Mouse (Mus musculus): Measurements from ENCODE around the gene Astn2. TPM values are rescaled to one million over a fixed set of nuclear protein-coding genes. Genes with fewer than 3 reads are reported as not detected.

The Astn2 gene
- polyA plus RNA-seq, 2 experiments from 2014 or later: not detected

DNA sequence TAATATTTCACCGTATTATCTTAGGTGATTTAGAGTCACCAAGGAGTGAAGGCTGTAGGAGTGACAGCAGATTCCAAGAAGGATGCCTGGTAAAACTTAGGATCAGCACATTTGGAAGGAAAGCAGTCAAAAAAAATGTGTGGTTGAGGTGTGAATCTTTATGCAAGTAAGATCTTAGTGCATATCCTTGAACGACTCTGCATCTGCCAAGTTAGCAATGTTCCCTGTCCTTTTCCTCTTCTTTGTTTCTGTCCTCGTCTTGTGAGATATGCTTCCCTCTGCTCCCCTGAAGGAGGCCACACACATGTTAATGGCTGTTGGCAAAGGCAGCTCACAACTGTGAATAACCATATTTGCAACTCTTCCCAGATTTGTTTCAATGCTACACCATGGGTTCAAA, 439.8 kb downstream of the Astn2 start:
- no peak for ATAC-seq

DNA sequence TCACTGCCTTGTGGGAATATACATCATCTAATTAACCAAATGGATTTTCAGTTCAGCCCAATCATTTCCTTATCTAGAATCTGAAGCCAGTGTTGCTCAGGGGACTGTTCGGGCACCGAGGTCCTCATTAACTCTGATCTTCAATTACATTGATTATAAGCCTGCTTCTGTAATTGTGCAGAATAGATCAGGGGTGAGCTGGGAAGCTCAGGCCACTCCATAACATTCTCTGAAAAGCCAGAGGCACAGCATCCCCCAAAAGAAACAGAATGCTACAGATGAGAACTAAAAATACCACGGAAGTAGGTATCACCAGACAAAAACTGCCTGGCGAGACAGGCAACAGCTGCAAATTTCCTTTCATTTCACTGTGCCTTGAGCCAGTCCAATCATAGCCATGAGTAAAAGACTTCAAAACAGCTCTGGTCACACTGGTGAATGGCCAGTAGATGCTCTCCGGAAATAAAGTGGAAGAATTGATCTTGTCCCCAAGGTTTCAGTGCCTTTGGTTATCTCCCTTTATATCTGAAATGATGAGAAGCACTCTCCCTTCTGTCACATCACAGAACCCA, 445.1 kb downstream of the Astn2 start:
- ATAC-seq: no peak

DNA sequence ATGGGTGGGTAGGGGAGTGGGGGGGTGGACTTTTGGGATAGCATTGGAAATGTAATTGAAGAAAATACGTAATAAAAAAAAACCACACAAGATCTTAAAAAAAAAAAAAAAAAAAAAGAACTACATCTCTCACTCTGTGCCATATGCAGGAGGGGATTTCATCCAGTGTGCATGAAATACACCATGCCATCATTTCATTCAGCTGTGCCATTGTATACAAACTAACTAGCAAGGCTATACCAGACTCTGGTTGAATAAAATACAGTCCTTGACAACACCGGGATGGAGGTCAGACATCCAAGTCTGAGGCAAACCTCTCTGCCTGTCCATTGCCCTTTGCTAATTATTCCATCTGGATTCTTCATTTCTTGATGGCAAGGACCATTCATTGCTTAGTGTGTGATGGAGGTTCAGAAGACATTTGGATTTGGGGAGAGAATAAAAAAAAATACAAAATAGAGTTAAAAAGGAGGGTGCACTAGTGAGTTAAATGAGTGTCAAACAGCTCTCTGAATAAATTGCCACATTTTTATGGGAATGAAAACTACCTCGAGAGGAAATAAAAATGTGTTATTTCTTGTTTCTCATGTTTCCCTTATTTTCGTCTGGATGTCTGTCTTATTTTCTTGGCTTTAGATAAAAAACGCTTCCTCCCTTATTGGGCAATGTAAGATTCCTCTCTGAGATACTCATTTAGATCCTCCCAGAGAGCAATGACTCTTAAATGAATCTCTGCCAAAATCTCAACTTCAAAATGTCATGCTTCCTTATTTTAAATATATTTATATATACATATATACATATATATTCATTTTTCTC, 445.8 kb downstream of the Astn2 start:
- ATAC-seq: no peak

DNA sequence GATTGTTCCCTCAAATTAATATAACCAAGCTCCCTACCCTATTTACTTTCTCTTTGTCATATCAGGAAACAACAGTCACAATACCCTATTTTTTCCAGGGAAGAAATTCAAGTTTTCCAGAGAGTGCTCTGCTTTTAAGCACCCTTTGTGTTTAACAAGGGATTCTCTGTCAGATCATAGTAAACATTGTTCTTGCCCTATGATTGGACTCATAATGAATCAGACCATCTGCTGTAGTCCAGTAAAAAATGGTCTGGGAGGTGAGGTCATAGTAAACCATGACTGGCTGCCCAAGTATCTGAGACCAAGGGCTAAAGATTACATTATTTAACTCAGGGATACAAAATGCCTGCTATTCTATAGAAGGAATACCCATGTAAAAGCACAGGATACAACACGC, 452.5 kb downstream of the Astn2 start:
- no peak for ATAC-seq

DNA sequence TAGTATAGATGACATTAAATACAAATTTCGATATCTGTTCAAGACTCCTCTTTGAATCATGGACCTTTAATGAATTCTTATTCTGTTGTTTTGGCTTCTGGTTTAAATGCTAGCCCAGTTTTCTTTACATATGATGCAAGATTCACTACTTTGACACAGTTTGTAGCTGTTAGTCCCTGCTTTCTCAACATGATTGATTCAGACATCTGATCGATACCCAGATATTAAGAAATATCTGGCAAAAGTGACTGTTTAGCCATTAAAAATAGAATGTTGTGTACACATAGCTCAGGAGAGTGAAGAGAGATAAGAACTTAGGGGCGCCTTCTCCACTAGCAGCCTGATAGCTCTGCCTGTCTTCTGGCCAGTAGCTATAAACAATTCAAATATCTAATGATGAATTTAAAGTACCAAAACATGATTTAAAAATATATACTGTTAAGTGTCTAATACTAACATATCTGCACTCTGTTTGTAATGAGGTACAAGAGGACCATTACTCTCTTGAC, 457.2 kb downstream of the Astn2 start:
- ATAC-seq: no peak

DNA sequence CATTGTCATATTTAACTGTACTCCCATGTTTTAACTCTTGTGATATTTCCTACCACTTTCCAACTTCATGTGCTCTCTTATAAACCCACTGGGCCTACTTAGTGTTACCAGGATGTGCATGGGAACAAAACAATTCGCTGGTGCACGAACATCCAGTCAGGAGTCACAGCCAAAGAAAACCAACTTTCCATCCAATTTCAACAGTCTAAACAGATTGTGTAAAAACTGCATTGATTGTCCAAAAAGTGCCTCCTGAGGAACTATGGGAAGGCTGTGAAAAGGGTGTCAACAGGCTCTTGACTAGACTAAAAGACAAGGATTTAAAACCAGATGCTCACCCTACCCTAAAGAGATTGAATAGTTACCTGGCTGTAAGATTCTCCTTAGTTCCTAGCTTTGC, 458.4 kb downstream of the Astn2 start:
- ATAC-seq: no peak

DNA sequence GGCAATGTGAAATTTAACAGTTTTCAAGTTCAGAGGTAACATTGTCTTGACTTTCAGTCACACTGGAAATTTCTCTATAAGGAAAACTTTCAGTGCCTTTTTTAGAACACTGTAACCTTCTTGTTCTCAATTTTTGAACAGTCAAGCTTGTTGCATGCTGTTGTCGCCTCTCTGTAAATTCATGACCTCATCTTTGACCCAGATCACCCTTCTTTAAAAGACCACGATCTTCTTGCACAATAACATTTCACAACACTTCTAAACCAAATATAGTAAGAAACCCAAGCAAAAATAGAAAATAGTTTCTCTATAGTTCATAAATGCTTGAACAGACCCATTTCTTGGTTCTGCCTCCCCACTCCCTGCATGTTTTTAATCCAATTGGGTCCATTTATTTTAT, 473.5 kb downstream of the Astn2 start:
- ATAC-seq: no peak

DNA sequence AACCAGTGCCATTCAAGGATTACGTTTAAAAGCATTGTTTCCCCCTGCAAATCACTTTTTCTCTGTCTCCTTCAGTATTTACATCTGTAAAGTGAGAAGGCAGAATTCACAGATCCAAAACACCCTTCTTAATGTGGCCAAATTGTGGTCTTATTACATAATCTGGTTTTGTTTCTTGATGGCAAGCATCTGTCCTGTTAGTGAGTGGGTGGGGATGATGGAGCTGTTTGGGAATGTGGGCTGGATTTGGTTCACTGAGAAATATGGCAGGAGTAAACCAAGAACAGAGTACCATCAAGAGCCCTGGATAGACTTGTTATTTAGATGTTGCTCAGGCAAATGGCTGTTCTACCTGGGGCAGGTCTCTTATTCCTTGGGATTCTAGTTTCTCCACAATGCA, 484.1 kb downstream of the Astn2 start:
- ATAC-seq: no peak

DNA sequence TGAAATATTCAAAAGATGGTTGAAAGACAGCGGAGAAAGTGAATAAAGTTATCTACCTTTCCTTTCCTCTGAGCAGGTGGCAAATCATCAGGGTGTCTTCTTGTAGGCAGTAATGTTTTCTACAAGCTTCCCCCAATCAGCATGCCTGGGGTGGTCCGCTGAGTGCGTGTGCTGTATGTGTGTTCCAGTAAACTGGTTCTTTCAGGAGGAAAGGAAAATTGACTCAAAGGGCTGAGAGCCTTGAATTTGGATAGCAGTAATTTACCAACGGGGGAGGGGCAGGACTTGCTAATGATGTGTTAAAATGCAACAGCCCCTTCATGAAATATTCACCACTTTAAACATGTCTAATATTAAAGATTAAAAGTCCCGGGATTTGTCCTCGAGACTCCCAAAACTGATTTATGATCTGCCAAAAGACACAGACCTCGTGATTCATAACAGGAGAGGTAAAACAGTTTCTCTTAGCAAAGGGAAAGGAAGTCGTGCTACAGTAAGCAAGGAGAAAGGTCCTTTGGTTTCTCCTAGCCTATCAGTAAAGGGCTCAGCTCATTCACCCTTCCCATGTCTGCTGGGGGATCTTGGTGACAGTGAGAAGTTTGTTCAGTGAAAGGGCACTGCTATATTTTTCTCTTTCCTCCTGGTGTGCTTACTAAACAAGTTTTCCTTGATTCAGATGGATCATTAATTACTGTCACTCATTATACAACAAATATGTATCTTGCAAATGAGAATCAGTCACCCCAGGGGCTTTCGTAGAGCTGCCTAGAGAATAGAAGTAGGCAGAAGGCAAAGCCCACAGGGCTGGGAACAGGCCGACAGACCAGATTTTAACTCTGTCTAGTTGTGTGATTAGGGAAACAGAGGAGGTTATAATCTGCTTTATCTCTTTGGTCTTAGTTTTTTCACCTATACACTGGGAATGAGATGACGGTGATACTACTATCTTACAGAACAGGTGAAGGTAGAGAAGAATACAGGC, 488.1 kb downstream of the Astn2 start:
- ATAC-seq: no peak

DNA sequence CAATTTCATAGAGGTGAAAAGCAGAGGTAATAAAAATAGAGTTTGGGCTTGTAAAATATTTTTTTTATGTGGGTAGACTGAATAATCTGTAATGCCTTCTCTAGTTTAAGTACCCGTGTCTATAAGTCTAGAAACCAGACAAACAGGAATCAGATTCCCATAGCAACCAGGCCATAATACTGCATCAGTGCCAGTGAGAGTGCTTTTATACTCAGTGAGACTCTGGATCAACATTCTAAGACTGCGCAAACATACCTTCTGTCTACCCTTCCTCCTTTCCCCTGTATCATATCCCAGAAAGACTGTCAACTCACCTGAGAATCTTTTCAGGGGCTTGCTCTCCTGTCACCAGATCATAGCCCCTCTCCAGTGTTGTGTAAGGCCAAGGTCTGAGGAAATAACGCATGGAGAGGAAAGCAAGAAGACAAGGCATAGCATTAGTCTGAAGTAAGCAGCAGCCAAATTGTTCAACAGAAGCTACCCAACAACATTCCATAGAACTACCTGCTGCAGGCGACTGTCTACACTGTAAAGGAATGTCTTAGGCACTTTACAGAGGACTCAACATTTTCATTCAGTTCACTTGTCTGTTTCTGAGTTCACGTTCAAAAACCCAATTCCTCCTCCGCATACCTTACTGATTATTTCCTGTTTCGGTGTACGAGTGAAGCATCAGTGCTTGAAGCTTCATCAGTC, 492.0 kb downstream of the Astn2 start:
- no peak for ATAC-seq

DNA sequence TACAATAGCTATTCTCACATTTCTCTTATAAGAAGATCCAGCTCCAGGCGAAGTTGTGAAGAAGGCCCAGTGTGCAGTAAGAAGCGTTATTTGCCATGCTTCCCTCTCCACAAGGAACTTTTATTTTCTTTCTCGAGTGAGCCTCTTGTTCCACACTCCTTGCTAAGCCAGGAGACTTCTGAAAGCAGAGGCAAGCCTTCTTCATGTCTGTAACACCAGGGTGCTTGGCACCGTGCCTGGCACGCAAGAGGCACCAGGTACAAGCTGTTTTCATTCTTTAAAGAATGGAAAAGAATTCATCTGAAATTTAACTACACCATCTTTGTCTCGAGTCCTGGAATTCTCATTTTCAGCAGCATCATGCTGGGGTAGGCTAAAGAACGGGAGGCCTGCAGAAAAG, 496.8 kb downstream of the Astn2 start:
- no peak for ATAC-seq

DNA sequence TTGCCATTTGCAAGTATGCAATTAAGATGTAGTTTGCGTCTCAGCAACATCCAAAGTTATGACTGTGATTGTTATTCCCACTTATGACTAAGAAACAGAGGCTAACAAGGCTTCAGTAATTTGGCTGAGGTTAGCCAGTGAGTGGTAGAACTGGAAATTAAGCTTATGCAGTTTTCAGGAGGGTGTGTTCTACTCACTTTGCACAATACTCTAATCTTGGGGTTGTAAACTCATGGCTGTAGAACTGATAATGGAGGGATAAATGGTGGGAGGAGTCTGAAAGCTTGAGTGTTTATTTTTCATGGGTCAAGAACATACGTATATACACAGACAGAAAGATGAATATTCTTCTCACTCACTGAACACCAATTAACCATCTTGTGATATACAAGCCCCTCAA, 499.4 kb downstream of the Astn2 start:
- no peak for ATAC-seq

DNA sequence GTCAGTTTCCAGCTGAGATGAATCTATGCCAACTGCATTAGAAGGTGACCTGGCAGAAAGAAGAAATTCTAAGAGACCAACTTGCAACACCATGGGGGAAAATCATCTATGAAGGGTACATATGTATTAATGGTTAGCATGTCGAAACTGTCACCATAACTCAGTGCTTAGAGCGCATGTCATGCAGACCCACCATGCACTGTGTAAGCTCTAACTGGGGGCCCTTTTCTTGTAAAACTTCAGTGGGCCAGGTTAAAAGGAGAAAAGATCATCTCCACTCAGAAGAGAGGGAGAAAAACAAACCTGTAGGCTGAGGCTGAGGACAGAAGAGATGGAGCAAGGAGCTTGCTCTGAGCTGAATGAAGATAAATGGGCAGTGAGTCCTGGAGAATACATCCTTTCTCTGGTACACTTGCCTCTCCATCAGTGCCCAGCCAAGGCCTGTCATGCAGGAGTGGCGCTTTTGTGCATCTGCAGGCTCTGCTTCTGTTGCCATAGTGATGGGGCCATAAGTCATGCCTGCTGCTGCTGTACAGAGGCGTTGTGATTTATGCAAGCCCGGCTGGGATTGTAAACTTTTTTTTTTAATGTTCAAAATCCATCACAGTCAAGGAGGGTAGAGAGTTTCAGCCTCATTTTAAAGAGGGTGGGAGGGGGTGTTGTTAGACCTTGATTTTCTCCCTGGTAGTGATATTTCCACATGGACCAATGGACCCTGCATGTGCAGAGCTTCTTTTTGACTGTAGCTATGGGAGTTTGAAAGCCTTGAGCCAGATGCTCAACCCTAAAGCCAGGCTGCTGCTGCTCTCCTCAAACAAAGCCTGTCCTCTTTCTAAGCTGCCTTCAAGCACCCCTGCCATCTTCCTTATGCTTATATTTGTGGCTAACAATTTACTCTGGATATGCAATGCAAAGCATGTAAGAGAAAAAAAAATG, 508.1 kb downstream of the Astn2 start:
- no peak for ATAC-seq

DNA sequence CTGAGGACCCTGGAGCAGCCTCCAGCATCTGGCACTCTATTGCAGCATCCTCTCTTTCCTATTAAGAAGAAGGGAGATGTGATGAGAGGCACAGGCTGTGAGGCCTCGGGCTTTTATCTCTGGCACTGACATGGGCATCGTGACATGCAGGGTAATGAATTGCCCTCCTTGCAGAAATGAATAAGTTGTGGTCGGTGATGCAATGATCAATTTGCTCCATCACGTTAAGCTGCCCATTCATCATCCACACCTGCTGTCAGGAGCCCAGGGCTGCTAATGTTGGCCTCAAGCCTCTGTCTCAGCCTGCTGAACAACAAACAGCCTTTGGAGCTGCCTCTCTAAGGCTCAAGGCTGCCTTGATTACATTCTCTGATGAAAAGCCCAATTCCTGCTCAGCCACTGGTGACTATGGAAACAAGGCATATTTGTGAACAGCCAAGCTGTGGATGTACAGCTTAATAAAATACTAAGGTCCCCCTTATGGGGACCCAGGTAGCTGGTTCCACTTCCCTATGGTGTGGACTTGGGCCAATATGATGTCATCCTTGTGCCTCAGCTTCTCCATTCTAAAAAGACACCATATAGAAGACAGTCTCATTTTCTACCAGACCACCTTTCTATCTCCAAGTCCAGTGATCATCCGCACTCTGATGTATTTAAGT, 515.9 kb downstream of the Astn2 start:
- ATAC-seq: no peak

DNA sequence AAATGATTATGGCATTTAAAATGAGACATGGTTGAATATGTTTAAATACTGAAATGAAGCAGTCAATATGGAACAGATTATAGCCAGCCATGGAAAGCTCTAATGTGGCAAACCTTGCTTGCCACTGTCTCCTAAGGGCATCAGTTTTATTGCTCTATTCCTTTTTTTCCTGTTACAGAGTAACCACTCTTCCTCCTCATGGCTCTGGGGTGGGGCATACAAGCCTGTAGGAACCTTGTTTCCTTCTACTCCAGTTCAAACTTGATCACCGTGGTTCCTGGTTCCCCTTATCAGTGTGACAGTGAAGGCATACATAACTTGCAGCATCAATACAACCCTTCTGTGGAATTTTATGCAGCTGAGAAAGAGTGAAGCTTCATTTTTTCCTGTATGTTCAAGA, 517.5 kb downstream of the Astn2 start:
- no peak for ATAC-seq

DNA sequence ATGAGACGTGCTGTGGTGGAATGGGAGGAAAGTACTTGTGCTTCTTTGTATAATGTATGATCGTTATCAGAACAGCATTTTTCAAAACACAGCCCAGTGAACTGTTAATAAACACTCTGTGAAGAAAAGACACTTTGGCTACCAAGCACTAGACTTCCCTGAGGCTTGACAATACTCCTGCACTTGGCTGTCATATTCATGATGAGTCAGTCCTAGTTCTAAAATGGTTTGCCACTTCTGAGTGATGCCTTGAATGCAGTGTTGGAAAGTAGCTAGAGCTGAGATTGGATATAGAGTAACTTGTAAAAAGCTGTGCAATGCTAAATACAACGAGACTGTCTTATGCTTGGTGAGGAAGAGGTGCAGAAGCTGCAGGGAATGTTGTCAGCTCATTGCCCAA, 518.5 kb downstream of the Astn2 start:
- ATAC-seq: no peak

DNA sequence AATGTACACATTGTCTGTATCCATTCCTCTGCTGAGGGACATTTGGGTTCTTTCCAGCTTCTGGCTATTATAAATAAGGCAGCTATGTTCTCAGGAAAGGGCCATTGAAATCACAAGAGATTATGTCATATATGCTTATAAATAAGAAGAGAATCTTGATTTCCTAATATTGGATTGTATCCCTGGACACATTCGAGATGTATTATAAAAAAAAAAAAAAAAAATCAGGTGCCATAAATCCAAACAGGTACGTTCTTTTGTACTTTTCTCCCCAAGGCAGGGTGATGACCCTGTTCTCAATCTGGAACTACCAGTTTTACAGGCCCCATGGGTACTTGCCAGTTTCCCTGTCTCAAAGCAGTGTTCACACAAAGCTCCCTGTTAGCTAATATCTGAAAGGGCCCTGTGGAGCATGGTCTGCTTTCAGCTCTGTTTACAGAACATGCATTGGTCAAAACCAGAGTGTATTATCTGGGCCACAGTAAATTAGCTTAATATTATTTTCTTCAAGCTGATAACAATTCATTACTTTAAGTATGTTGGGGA, 530.1 kb downstream of the Astn2 start:
- no peak for ATAC-seq

DNA sequence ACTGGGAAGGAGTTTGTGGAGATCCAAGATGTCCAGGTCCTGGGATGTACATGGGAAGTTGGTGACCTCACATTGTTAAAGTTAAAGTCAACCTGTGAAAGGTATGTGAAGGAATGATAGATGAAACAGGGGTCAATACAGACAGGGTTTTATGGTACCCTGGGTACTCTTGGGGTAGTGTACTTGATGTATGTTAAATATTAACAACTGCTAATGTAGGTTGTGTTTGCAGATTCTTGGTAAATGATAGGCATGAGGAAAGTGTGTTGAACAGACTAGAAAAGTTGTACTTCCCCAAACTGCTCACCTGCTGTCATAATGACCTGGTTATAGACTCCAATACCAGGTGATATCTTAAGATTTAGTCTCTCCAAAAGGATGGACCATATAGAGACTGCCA, 539.9 kb downstream of the Astn2 start:
- no peak for ATAC-seq

DNA sequence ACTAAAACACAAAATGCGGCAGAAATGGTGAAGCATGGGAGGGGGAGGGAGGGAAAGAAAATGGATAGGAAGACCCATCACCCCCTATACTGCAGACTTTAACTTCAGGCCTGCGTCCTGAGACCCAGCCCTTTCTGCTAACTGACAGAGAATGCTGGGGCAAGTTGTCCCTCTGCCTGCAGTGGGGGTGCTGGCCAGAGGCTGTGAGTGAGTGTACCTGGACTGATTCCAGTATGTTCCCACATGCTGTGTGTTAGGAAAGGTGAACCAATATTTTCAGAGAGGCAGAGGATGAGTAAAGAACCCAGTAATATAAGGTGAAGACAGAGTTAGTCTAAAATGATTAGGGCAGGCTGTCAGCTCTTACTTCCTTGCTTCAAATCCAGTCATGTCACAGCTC, 561.2 kb downstream of the Astn2 start:
- no peak for ATAC-seq

DNA sequence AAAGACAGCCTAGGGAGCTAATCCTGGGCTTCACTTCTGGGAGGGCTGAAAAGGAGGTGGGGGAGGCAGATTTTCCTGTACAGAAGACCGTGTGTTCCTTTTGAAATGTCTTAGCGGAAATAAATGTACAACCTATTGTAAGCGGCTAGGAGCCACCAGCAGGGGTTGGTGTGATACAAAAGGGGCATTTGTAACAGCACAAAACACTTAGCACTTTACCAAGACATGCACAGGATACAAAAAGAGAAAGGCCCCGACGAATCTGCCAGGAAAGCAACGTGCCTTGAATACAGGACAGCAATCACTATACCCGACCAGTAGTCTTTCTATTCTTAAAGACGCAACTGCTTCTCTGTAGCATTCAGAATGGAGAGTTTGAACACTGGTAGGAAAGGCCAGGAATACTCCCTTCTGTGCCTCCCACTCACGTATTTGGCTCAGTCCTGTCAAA, 564.8 kb downstream of the Astn2 start:
- no peak for ATAC-seq

All from activated CD4-positive, CD25-positive, alpha-beta regulatory T cell, adult 4 months (primary cell).